Mouse (Mus musculus) sigmoid colon, adult 10 weeks (tissue): ENCODE results near the gene Mri1. TPM values are rescaled to one million over a fixed set of nuclear protein-coding genes. Genes with fewer than 3 reads are reported as not detected.

Experiments
- polyA plus RNA-seq: library from polyadenylated mRNA; stranded (reverse); fragments of 350-450 nt; fragmentation: Illumina TruSeq; extraction: RNeasy Lipid Tissue Mini Kit (QIAGEN cat#74804); gene quantifications from one replicate; pipeline ENCODE4 v1.2.3, GENCODE M21; 2014; ENCODE audit warnings: low read depth, low replicate concordance

The Mri1 gene
- polyA plus RNA-seq = 6.0 TPM

DNA sequence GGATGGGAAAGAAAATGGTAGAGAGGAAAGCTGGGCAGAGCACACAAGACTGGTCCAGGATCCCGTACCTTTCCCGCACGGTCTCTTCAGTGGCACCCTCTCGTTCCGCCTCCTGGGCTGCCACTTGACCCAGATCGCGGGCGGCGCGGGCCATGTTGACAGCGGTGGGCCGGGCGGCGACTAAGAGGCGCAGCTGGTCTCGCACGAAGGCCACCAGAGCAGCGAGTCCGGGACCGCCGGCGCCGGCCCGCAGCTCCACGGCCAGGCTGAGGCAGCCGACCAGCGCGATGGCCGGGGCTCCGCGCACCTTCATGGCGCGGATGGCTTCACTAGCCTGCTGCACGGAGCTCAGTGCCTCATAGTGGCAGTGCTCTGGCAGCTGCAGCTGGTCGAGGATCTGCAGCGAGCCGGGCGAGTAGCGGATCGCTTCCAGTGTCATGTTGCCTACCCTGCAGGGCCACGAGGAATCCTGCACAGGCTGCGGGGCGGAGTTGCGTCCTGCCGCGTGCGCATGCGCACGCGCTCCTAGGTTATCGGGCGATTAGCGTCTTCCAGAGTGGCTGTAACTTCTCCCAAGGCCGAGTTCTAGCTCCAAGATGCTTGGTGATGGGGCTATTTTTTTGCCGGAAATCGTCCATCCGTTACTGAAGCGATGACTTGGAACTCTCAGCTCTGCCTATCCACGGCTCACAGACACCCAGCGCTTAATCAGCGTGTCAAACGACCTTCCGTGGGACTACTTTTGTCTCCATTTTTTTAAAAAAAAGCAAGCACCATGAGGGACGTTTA lies at the start of gene Mri1:
Gene Mri1 (minus strand): TSS at position 505 of the 789 bp plus-strand sequence.

DNA sequence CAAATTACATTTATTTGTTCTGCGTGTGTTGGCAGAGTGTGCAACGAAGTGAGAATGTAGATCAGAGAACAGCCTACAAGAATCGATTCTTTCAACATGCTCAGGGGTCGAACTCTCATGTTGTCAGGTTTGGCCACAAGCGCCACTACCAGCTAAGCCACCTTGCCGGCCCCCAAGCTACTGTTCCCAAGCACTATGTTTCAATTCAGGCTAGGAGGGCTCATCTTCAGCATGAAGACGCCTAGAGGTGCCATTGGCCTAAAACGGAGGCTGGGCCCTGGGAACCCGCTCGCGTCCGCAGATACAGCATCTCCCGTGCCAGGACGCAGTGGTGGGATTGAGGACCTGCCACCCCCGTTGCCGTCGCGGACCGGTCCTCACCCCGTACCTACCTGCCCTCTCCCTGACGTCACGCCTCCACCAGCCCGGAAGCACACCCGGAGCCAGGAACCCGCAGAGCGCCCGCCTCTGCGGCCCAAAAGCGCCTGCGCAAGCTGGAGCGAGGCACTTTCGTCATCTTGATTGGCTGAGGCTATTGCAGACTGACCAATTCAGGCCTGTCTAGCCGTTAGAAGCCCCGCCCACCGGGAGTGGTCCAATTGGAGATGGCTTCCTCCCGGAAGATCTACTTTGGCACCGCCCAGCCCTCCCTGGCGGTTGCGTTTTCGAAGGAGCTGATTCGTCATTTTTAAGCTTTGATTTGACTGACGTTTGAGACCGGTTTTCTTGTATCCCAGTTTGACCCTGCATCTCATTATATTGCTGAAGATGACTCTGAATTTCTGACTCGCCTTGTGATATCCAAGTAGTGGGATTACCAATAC lies 13.0 kb upstream of the Mri1 start, which contains the start of gene Ccdc130:
Gene Ccdc130 (minus strand): TSS at position 431 of the 824 bp plus-strand sequence.

DNA sequence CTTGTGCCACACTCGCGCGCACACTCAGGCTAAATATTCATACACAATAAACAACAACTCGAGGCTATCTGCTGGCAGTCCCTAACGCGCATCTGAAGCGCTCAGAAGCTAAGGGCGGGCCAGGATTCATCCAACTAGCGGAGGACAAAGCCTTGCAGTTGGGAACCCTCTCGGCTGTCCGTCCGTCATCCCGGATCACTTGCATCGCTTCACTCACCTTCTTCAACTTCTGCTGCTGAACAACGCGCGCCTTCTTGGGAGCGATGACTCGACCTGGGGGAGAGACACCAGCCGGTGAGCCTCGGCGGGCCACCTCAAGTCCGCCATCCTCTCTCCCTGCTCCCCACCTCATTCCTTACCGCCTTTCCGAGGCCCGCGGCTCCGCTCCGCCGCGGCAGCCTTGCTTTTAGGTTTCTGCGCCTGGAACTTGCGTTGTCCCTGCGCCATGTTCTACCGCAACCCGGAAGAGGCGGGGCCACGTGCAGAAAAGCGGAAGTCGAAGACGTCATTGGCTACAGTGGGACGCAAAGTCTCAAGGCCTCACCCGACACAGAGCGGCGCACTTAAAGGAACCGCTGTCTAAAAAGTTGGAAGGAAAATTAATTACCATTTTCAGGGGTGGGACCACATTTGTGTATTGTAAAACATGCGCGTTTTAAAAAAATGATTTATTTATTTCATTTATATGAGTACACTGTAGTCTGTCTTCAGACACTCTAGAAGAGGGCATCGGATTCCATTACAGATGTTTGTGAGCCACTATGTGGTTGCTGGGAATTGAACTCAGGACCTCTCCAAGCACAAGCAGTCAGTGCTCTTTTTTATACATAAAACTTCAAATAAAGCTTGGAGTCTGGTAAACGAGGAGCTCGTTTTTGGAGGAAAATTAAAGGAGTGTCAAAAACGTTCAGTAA lies 7.6 kb downstream of the Mri1 start, which contains the start of gene D8Ertd738e:
Gene D8Ertd738e (minus strand): TSS at position 463 of the 914 bp plus-strand sequence.

DNA sequence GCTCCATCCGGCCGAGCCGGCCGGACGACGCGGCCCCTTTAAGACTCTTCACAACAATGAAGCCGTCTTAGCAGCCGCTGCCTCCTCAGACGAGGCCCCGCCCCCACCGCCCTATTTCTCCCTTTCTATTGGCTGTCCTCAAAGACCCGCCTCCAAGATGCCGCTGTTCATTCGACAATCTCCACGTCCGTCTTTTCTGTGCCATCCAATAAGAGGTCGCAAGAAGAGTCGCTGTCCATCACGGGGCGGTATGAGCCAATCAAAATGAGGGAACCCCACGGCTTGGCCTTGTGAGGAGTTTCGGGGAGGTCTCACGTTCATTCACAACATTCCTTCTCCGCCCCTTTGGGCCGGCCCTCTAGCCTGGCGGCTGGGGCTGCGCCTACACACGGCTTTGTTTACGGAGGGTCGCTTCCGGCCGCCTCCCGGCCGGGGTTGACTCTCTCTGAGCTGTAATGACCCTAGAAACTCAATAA lies 20.1 kb downstream of the Mri1 start, which contains the start of gene Zswim4:
Gene Zswim4 (minus strand): TSS at position 58 of the 476 bp plus-strand sequence.

Other genes with a start within 250 kb of the Mri1 start
- gene 2210011C24Rik, start 245.2 kb downstream of the Mri1 start, polyA plus RNA-seq = 10.3 TPM
- 0.16 TPM for gene Palm3, start 235.9 kb downstream of the Mri1 start, polyA plus RNA-seq
- 0.13 TPM for gene Il27ra, start 214.7 kb downstream of the Mri1 start, polyA plus RNA-seq
- not detected for gene Rln3, start 212.3 kb downstream of the Mri1 start, polyA plus RNA-seq
- gene Gm10643, start 192.2 kb downstream of the Mri1 start, polyA plus RNA-seq = 2.2 TPM
- 1.6 TPM for gene Rfx1, start 190.5 kb downstream of the Mri1 start, polyA plus RNA-seq
- gene Dcaf15, start 152.6 kb downstream of the Mri1 start, polyA plus RNA-seq = 4.3 TPM
- gene Podnl1, start 131.3 kb downstream of the Mri1 start, polyA plus RNA-seq = not detected
- 0.47 TPM for gene Cc2d1a, start 109.4 kb downstream of the Mri1 start, polyA plus RNA-seq
- not detected for gene 4930432K21Rik, start 109.3 kb downstream of the Mri1 start, polyA plus RNA-seq
- not detected for gene Nanos3, start 72.1 kb downstream of the Mri1 start, polyA plus RNA-seq
- gene Zswim4, start 20.3 kb downstream of the Mri1 start, polyA plus RNA-seq = 0.25 TPM
- gene D8Ertd738e, start 7.6 kb downstream of the Mri1 start, polyA plus RNA-seq = 1.8 TPM
- gene Ccdc130, start 13.1 kb upstream of the Mri1 start, polyA plus RNA-seq = 1.6 TPM
- gene Cacna1a, start 131.1 kb upstream of the Mri1 start, polyA plus RNA-seq = 1.7 TPM